ENCODE assay signal across 16 mouse cellular contexts in the genomic region with DNA sequence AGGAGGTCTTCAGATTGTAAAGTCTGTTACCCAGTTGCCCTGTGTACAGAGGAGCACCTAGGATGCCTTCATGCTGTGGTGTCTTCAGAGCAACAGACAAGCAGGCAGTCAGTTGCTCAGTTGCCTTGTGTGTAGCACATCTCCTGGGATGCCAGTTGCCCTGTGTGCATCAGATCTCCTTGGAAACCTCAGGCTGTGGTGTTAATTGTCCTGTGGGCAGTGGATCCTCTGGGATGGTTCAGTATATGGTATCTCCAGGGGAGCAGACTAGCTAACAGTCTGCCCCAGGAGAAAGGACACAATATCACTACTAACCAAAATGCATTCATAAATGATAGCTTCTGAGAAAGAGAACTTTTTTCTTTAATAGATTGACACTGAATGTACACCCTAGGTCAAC.
"Had no signal": no experiment of that assay in that cellular context is flagged by ENCODE, and none has a peak within 500 bp of the region (broad histone marks: within the 10 kb centered on the region; RNA-seq: fewer than 3 reads in every experiment).

No protein-coding gene starts in this region.

- DNase-seq: retina, postnatal 1 day; right cerebral cortex, adult 18-20 months; right cerebral cortex, postnatal 14 days; right cerebral cortex, postnatal 25 days; right cerebral cortex, postnatal 4 days; spleen, adult 18-20 months; thymus, adult 18-20 months; thymus, adult 2 months; thymus, postnatal 14 days; thymus, postnatal 25 days; thymus, postnatal 36 days; thymus, postnatal 4 days had no signal

- H3K27ac ChIP-seq: neural tube, embryonic 13.5 days; neural tube, embryonic 15.5 days; stomach, embryonic 15.5 days; stomach, postnatal 0 days had no signal

- H3K27me3 ChIP-seq: neural tube, embryonic 13.5 days; neural tube, embryonic 15.5 days; stomach, embryonic 15.5 days had no signal

- H3K4me3 ChIP-seq: neural tube, embryonic 13.5 days; neural tube, embryonic 15.5 days; stomach, embryonic 15.5 days had no signal

- H3K9ac ChIP-seq: neural tube, embryonic 13.5 days; neural tube, embryonic 15.5 days; stomach, embryonic 15.5 days had no signal

- H3K9me3 ChIP-seq: neural tube, embryonic 13.5 days; neural tube, embryonic 15.5 days; stomach, embryonic 15.5 days had no signal

- H3K4me2 ChIP-seq: neural tube, embryonic 13.5 days; neural tube, embryonic 15.5 days; stomach, embryonic 15.5 days had no signal

- H3K4me1 ChIP-seq: neural tube, embryonic 13.5 days; neural tube, embryonic 15.5 days; stomach, embryonic 15.5 days had no signal

- H3K36me3 ChIP-seq: neural tube, embryonic 13.5 days; neural tube, embryonic 15.5 days; stomach, embryonic 15.5 days had no signal
